Mouse (Mus musculus) ES-E14 (cell line): Measurements from ENCODE around the gene Gfi1.

Experiments used
- MAFK ChIP-seq: IDR thresholded peaks from 2 replicates; pipeline ENCODE4 v1.6.1; 2014; ENCODE audit warnings: mild to moderate bottlenecking, low read depth, low read length, inconsistent platforms; ENCODE audit not compliant: insufficient read depth
- ZC3H11A ChIP-seq: IDR thresholded peaks from 2 replicates; pipeline ENCODE4 v1.6.1; 2012; ENCODE audit warnings: low read depth, mild to moderate bottlenecking, inconsistent platforms, low read length, borderline replicate concordance

- TF ChIP-seq MAFK: no peak
- TF ChIP-seq ZC3H11A: no peak
Observed at GRCm38 (mm10) chr5:107720511-107720910, 5.3 kb downstream of the Gfi1 start.
